Mouse (Mus musculus): ENCODE results near the gene Lsm2.

DNA sequence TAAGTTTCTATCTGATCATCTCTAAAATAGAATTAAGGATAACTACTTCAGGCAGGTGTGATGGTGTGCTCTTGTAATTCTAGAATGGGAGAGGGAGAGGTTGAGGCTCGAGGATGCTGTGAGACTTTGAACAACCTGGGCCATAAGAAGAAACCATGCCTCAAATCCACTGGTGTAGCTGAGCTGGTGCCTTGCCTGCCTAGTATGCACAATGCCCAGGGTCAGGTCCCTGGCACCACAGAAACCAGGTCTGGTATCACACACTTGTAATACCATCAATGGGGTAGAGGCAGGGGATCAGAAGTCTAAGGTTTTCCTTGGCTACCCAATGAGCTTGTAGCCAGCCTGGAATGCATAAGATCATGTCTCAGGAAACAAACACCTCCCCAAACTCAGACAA is 18.8 kb upstream of the Lsm2 start:
- TF ChIP-seq POLR2A (IDR thresholded peaks at IDR 0.05; ENCODE audit: low read depth, low read length), result no peak
- no peak for TF ChIP-seq CTCF (IDR thresholded peaks at IDR 0.05; ENCODE audit: extremely low read depth, insufficient read depth, insufficient read length, insufficient replicate concordance)
